Mouse (Mus musculus) kidney, postnatal 0 days (tissue): ENCODE results near the gene Stat5a. TPM values are rescaled to one million over a fixed set of nuclear protein-coding genes. Genes with fewer than 3 reads are reported as not detected.

ENCODE experiments used
- ATAC-seq: fragments of 200-750 bp; cut with Nextera tagmentation; replicated peaks from 2 replicates; pipeline ENCODE4 v1.8.0; 2017; ENCODE audit warnings: low read depth, moderate number of reproducible peaks, moderate TSS enrichment, moderate library complexity; ENCODE audit not compliant: low FRiP score
- DNase-seq: peaks from one replicate; pipeline ENCODE4 v3.0.0-alpha.2; 2016; ENCODE audit warnings: low spot score
- H3K27ac ChIP-seq: fragments of 300-500 bp; sonication (generic); 2 replicates; pipeline ENCODE4 v1.5.1; 2014; ENCODE audit warnings: mild to moderate bottlenecking
- H3K27me3 ChIP-seq: fragments of 300-500 bp; sonication (generic); 2 replicates; pipeline ENCODE4 v1.6.1; 2014; ENCODE audit warnings: low read length, mixed read lengths; ENCODE audit not compliant: insufficient read depth
- H3K36me3 ChIP-seq: fragments of 300-500 bp; sonication (generic); 2 replicates; pipeline ENCODE4 v1.6.1; 2014; ENCODE audit warnings: low read length, mixed read lengths; ENCODE audit not compliant: insufficient read depth
- H3K4me1 ChIP-seq: fragments of 300-500 bp; sonication (generic); replicated peaks from 2 replicates; pipeline ENCODE4 v1.6.1; 2014; ENCODE audit warnings: antibody characterized with exemption, low read length, mixed read lengths; ENCODE audit not compliant: insufficient read depth
- H3K4me2 ChIP-seq: fragments of 300-500 bp; sonication (generic); 2 replicates; pipeline ENCODE4 v1.6.1; 2014; ENCODE audit warnings: mild to moderate bottlenecking, low read length, moderate library complexity, mixed read lengths
- H3K4me3 ChIP-seq: fragments of 300-500 bp; sonication (generic); replicated peaks from 2 replicates; pipeline ENCODE4 v1.5.1; 2014; ENCODE audit warnings: low read depth, low read length
- H3K9ac ChIP-seq: fragments of 300-500 bp; sonication (generic); 2 replicates; pipeline ENCODE4 v1.6.1; 2014; ENCODE audit warnings: low read depth, low read length
- H3K9me3 ChIP-seq: fragments of 300-500 bp; sonication (generic); replicated peaks from 2 replicates; pipeline ENCODE4 v1.6.1; 2016; ENCODE audit warnings: low read length, inconsistent platforms, mixed read lengths
- CTCF ChIP-seq: IDR thresholded peaks from 2 replicates; pipeline ENCODE4 v1.5.1; 2016; ENCODE audit warnings: antibody characterized with exemption, low read depth, mild to moderate bottlenecking, moderate library complexity
- WGBS: fragments of 180-500 bp; shearing (Covaris S2); extraction: QIAGEN DNeasy Blood & Tissue Kit; methylation state at CpG from one replicate; pipeline ENCODE4 v1.1.7; 2014; 5-methylcytosine and 5-hydroxymethylcytosine counted together
- polyA plus RNA-seq: library from polyadenylated mRNA; unstranded; fragments of >200 nt; fragmentation: Nextera tagmentation; extraction: Ambion mirVana; gene quantifications from 2 replicates; pipeline ENCODE4 v1.2.1, GENCODE M21; 2015

The Stat5a gene
- polyA plus RNA-seq, 1 experiment from 2014 or later: 4.0 TPM

DNA sequence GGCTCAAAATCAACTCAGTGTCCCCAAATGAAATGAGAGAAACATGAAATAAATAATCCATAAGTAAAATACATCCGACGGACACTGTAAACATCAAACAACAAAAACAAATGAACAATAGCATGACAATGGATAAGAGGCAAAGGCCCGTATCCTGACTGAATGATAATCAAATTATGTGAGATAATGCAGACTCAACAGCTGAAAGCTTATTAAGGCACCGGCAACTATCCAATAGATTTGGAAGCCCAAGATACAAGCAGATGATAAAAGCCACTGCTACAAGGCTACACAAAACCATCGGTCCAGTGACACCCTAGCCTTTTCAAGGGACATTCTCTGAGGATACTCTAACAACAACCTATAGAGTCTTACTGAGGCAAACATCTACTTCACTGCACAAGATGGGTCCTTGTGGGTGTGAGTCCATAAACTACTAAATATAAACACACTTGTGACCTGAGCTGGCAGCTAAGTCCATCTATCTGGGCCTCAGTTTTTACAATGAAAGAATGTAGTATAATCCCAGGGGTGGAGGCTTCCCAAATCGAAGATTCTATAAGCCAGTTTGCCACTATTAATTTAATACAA lies 10.3 kb upstream of the Stat5a start:
- Histone ChIP-seq H3K4me3 (peak overlapping the region; percentile 94; the same call in 1 of the 2 replicates), H3K9ac (peak overlapping the region; percentile 95), H3K27ac (no peak overlapping the region), H3K4me1 (0 out of 2 replicates have a peak, but pooled peaks cover 7% of the 10 kb centered on the region), H3K9me3 (no peaks in the 10 kb centered on the region), H3K27me3 (no peaks in the 10 kb centered on the region), H3K36me3 (no peaks in the 10 kb centered on the region), H3K4me2 (peak overlapping the region; percentile 93)
- ATAC-seq: no peak
- no peak for TF ChIP-seq CTCF
- WGBS: 71% methylated on average over 6 of the region's 6 CpGs
- DNase-seq: no peak

DNA sequence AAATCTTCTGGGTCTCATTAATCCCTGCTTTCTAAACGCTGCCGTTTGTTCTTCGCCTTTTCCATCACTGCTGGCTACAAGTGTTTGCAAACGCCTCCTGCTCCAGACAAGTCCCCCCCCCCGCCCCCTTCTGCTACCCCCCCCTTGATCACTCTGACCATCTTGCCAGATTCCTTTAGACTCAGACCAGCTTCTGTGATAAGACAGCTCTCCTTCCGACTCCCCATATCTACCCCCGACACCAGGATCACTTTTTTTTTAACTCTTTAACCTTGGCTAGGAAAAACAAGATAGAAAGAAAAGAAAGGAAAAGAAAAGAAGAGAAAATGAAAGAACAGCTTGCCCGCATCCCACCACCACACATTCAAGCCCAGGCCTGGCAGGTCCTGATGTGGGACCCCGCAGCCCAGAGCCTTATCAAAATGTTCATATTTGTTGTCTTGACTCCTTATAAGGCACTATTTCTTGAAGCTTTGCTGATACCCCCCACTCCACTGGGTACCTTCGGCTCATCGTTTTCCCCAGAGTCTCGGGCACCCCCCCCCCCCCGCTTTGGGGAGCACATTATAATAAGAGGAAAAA lies 9.6 kb upstream of the Stat5a start:
- Histone ChIP-seq H3K4me2 (peak overlapping the region; percentile 93), H3K9ac (peak overlapping the region; percentile 95), H3K27me3 (no peaks in the 10 kb centered on the region), H3K9me3 (no peaks in the 10 kb centered on the region), H3K27ac (peak overlapping the region; percentile 90), H3K36me3 (no peaks in the 10 kb centered on the region), H3K4me3 (peak overlapping the region; percentile 94), H3K4me1 (0 out of 2 replicates have a peak, but pooled peaks cover 7% of the 10 kb centered on the region)
- no peak for TF ChIP-seq CTCF
- DNase-seq (peak; percentile 32), ATAC-seq (no peak)
- 5% methylated on average over 12 of the region's 13 CpGs for WGBS

DNA sequence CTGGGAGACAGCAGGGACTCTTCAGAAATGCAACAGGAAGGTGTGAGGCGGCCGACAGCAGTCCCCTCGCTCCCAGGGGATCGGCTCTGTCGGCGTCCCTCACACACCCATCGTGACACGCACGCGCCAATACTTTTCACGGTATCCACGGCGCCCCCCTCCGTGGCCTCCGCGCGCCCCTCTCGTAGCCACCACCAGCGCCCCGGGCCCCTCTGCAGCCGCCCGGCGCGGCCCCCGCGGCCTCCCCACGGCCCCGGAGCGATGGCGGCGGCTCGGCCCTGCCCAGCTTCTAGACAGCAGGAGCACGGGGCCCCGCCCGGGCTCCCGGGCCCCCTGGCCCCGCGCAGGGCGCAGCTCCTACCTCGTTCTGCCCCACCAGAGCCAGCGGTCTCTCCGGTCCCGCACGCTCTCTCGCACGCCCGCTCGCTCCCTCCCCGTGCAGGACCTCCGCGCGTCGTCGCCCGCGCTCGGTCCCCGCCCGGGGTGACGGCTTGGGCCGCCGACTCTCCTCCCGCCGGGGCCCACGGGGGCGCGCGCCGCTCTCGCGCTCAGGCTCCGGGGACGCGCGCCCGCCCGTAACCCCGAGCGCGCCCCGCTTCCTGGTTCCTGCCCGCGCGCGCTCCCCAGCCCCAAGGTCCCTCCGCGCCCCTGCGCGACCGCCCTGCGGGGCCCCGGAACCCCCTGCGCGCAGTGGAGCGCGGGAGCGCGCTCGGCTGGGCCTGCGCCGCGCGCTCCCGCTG lies 8.9 kb upstream of the Stat5a start, which contains the start of gene Stat5b:
Stat5b (minus strand) TSS at position 687 of the 740 bp plus-strand sequence.
- H3K9ac ChIP-seq: peak within 1 kb of the TSS; percentile 95
- H3K4me1 ChIP-seq: 0 out of 2 replicates have a peak, but pooled peaks cover 7% of the 10 kb centered on the region
- peak within 1 kb of the TSS; percentile 94 for H3K4me3 ChIP-seq
- DNase-seq: peak; percentile 82
- H3K27me3 ChIP-seq: no peaks in the 10 kb centered on the region
- H3K27ac ChIP-seq: peak within 1 kb of the TSS; percentile 90
- no peaks in the 10 kb centered on the region for H3K36me3 ChIP-seq
- peak; percentile 65 for ATAC-seq
- WGBS: under 1% methylated on average over 98 of the region's 104 CpGs
- TF ChIP-seq CTCF: no peak
- H3K9me3 ChIP-seq: no peaks in the 10 kb centered on the region
- H3K4me2 ChIP-seq: peak within 1 kb of the TSS; percentile 93

DNA sequence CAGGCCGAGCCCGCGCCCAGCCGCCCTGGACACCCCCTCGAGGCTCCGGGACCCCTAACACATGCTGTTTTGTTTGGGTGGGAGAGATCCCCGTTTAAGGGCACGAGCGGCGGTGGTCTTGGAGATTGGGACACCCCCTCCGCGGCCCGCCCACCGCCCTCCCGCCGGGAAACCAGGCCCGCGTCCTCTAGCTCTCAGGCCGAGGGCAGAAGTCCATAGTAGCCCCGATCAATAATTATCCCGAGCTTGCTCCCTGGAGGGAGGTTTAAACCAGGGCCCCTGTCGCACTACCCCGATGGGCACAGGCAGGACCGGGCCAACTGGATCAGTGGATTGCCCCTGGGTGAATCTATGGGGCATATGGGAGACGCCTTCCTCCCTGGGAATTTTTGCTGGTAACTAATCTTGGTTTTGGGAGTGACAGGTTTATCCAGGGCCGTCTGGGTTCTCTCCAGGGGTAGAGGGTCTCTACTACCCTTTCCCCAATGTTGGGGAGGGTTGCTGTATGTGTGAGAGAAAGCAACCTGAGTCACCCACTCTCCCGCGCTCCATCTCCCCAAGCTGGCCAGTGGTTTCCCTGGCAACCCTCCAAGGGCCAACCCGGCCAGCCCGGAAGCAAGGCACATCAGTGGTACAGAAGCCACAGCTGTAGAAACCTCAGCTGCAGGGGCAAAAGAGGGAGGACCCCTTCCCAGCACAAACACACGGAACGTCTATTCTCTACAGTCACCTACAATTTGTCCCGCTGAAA lies 8.2 kb upstream of the Stat5a start:
- peak; percentile 50 for ATAC-seq
- Histone ChIP-seq H3K27me3 (no peaks in the 10 kb centered on the region), H3K36me3 (no peaks in the 10 kb centered on the region), H3K9ac (peak overlapping the region; percentile 95), H3K4me3 (peak overlapping the region; percentile 94), H3K4me2 (peak overlapping the region; percentile 93), H3K9me3 (no peaks in the 10 kb centered on the region), H3K27ac (peak overlapping the region; percentile 90), H3K4me1 (0 out of 2 replicates have a peak, but pooled peaks cover 7% of the 10 kb centered on the region)
- TF ChIP-seq CTCF: no peak
- under 1% methylated on average over 33 of the region's 33 CpGs for WGBS
- peak; percentile 55 for DNase-seq

DNA sequence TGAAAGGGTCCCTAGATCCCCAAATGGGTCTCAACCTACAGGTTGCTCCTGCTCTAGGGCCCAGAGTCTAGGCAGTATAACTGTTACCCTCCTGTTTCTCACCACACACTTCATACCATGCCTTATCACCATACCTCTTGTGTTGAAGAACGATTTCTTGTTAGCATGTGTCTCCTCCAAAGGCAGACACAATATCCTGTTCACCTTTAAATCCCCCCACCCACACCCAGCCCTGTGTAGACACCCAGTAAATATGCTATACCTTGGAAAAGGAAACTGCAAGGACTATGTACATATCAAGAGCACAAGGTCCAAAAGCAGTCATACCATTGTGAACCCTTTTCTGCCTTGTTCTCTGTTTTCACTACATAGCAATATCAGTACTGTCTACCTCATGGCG lies 7.1 kb upstream of the Stat5a start:
- no peak overlapping the region for H3K27ac ChIP-seq
- ATAC-seq: no peak
- no peak for TF ChIP-seq CTCF
- no peaks in the 10 kb centered on the region for H3K36me3 ChIP-seq
- WGBS: 92% methylated on average over 2 of the region's 2 CpGs
- DNase-seq: no peak
- H3K4me2 ChIP-seq: no peak overlapping the region
- no peaks in the 10 kb centered on the region for H3K9me3 ChIP-seq
- H3K4me3 ChIP-seq: no peak overlapping the region
- no peaks in the 10 kb centered on the region for H3K27me3 ChIP-seq
- H3K9ac ChIP-seq: no peak overlapping the region
- H3K4me1 ChIP-seq: 0 out of 2 replicates have a peak, but pooled peaks cover 7% of the 10 kb centered on the region

DNA sequence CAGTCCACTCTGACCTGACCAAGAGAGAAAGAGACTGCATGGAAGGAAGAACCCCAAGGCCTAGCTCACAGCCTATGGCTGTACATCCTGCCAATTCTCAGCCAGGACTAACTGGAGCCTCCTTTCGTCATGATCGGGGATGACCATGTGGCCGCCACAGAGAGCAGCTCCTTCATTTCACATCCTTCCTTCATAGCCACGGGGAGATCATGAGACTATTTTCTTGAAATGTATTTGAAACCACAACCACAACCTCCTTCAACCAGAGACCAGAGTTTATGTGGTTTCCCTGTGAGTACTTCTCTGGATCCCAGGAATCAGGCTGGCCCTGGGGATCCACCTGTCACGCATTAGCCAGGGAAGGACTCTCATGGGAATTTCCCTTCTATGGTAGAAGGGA lies 6.1 kb upstream of the Stat5a start:
- Histone ChIP-seq H3K27ac (no peak overlapping the region), H3K4me3 (no peak overlapping the region), H3K36me3 (no peaks in the 10 kb centered on the region), H3K9me3 (no peaks in the 10 kb centered on the region), H3K27me3 (no peaks in the 10 kb centered on the region), H3K4me1 (0 out of 2 replicates have a peak, but pooled peaks cover 7% of the 10 kb centered on the region), H3K4me2 (no peak overlapping the region), H3K9ac (no peak overlapping the region)
- no peak for DNase-seq
- WGBS: 82% methylated on average over 5 of the region's 5 CpGs
- TF ChIP-seq CTCF: no peak
- ATAC-seq: no peak
